Mouse (Mus musculus) embryo, embryonic 11.5 days (tissue): ENCODE measurements at regions not wholly inside any gene's neighbourhood (a gene's known extent, or its start where the extent isn't known, plus 50 kb on each side); places are given as distances from the start of the nearest gene placed in this dataset.

Source experiments
- DNase-seq: peaks from one replicate; pipeline ENCODE4 v3.0.0-alpha.2; 2012; ENCODE audit warnings: low read depth, low spot score

DNA sequence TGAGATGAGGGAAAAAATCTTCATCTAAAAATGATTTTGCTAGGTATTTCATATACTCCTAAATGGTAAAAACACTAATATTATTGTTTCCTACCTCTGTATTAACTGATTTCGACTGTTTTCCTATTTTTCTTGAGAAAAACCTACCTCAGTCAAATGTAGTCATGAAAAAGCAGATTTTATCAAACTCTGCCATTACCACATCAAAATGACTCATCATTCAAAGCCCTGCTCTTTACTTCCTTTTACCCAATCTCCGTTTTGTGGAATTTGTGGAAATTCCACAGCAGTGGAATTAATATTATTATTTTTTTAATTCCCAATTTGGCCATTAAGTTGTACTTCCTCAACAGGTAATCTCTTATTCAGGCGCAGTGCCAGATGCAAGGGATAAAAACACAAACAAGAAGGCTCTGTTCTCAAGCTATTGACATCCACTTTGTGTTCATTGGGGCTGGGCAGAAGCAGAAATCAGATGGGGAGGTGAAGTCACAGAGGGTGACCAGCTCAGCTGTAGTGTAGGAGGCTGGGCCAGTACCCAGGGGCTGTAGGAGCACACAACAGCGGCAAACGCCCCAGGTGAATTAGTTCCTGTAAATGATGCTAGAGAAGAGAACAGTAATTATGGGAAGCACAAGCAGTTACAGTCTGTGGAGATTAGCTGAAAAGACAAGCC, 138.2 kb upstream of the Mocs2 start:
- no peak for DNase-seq

- DNase-seq = no peak
These were observed 137.7 kb upstream of the Mocs2 start for GRCm38 (mm10) chr13:114680379-114680733.

GRCm38 (mm10) chr13:114681196-114681595, 136.8 kb upstream of the Mocs2 start:
- DNase-seq = no peak

GRCm38 (mm10) chr13:114681887-114682286, 136.1 kb upstream of the Mocs2 start:
- no peak for DNase-seq

DNA sequence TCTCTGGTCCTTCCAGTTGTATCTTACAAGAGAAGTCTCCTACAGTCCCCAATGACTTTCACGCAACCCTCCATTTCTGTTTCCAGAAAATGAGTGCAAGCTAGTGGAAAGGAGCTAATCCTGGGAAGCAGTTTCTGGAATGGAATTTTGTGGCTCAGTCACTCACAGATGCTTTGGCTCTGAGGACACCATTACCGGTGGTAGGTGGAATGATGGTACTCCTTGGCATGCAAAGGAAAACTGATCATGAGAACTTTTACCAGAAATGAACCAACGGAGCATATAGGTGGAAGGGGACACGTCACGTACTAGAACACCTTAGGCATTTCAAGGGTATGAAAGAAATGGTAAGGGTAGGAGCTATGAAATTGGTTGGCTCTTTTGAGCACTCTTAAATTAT, 135.1 kb upstream of the Mocs2 start:
- DNase-seq = no peak

DNA sequence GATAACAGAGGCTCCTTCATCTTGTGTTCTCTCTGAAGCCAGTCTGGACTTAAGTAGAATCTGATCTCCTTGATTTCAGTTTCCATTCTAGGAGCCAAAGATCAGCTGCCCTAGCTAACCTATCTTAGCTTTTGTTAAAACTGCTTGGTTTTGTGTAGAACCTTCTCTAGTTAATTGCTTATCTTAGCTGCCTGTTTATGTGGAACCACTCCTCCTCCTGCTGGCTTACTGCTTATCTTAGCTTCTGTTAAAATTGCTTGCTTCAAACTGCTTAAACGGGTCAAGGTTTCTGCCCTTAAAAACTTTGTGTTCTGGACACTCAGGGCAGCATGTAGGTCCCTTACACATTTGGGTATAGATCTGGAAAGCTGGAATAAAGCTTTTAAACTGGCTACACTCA, 133.7 kb upstream of the Mocs2 start:
- no peak for DNase-seq

- no peak for DNase-seq
These were observed 132.7 kb upstream of the Mocs2 start for GRCm38 (mm10) chr13:114685368-114685767.

DNA sequence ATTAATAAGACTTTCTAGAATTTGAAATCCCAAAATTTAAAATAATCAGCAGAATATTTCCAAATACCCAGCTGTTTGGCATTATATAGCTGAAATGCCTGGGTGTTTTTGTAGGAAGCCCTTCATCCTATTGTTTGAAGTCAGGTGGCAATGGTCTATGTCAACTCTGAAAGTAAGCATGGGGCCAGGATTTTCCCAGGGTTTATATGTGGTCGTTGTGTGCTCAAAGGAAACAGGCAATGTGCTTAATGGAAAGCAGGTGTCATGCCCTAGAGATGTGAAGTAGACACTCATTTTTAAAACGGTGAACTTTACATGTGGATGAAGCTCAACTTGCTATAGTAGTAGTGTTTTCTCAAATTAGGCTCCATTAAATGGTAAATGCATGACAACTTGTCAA, 105.4 kb upstream of the Mocs2 start:
- DNase-seq = no peak

DNA sequence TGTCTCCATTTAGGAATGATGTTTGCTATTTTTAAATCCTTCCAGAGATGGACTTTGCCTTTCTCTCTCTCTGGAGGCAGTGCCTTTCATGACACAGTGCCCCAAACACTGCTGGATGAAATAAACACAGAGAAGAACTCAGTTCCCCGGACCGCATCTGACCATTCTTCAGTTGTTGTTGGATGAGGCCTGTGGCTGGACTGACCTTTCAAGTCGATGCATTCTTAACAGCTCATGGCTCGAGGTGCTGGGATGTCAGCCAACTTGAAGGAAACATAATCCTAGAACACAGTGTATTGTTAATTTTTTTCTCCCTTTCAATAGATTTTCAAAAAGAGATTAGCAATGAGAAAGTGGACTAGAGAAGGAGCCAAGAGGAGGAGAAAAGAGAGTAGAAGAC, 98.3 kb upstream of the Mocs2 start:
- no peak for DNase-seq

- no peak for DNase-seq
These were observed 91.2 kb upstream of the Mocs2 start for GRCm38 (mm10) chr13:114726828-114727227.

- no peak for DNase-seq
These were observed 83.0 kb upstream of the Mocs2 start for GRCm38 (mm10) chr13:114735066-114735465.

GRCm38 (mm10) chr13:114736066-114736465, 82.0 kb upstream of the Mocs2 start:
- DNase-seq = no peak

DNA sequence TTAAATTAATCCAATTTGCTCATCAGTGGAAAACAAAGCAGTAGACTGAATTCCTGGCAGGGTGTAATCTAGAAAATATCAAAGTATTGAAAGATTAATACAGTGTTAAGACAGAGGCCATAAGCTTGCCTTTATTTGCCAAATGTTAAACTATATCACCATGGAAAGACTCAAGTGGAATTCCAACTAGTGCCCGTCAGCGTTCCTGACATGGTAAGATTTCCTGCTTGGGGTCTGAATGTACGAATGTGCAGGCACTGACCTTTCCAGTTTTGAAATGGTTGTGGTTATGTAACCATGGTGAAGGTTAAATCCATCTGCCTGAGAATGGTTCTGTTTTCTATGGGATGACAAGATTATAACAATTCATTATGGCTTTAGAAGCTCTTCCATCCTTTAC, 75.5 kb upstream of the Mocs2 start:
- no peak for DNase-seq

DNA sequence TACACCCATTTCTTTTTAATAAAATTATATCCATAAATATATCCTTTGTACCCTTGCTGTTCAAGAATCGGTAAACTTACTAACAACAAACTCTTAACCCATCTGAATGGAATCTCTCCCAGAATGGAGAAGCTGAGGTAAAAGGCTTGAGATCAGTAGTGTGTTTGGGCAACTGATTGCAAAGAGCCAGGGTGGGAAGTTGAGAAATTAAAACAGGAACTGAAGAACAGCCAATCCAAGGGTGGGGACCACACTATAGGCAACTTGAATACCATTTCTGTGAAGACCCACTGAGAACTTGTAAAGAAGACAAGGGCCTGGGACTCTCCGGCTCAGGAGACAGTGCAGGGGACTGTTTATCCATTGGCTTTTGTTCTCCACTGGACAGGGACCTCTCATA, 72.2 kb upstream of the Mocs2 start:
- no peak for DNase-seq

- DNase-seq = no peak
These were observed 60.6 kb upstream of the Mocs2 start for GRCm38 (mm10) chr13:114757459-114757858.

DNA sequence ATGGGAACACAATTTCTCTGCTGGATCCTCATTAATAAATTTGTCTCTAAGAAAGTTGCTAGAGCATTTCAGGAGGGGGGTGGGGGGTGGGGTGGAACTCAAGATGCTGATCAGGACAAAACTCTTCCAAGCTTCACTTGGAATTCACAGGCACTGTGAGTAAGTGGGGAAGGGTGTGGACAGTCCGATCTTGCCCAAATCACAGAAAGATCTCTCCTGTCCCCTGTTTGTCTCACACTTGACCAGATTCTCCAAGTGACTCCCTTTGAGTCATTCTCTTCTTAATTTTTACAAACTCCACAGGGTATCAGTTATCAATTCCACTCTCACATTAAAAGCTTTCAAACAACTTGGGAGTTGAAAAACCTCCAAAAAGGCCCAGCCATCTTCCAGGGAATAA, 58.1 kb upstream of the Mocs2 start:
- DNase-seq = no peak

DNA sequence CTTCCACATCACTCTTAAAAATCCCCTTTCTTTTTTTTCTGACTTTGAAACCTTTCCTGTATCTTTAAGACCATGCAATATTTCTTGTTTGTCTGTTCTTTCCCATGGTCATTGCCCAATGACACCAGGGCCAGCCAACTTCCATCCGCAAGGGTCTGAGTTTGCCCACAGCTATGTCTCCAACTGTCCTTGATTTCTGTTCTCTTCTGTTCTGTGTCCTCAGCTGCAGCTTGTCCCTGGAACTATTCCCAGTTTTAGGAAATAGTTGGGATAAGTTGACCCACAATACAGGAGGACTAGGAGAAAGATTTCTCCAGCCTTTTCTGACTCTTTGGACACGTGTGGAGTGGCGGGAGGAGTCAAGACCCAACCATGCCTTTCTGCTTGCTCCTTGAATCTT, 57.1 kb upstream of the Mocs2 start:
- DNase-seq = no peak
